Mouse (Mus musculus) lung, postnatal 0 days (tissue): ENCODE measurements around the gene Sf3b3.

ENCODE experiments used
- CTCF ChIP-seq: IDR thresholded peaks from 2 replicates; pipeline ENCODE4 v1.5.1; 2016; ENCODE audit warnings: antibody characterized with exemption, mild to moderate bottlenecking
- EP300 ChIP-seq: IDR thresholded peaks from 2 replicates; pipeline ENCODE4 v1.6.1; 2016; ENCODE audit warnings: antibody characterized with exemption, mild to moderate bottlenecking, control low read depth

DNA sequence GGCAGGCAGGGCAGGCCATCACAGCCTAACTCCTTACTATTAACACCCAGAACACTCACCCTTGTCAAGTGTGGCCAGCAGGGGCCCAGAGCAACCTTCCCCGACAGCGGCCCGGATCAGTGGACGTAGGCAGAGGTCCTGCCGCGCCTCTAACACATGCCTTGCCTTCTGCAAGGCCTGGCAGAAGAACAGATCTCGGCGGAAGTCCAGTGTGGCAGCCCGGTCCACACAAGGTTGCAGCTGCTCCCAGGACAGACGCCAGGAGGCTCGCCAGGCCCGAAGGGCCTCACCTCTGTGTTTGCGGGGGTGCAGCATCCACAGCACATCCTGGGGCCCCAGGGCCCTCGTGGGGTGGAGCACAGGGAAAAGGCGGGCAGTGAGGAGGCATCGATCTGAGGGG lies 42.3 kb upstream of the Sf3b3 start:
- no peak for TF ChIP-seq CTCF
- no peak for TF ChIP-seq EP300
